ENCODE assay signal across 19 mouse cellular contexts in the genomic region with DNA sequence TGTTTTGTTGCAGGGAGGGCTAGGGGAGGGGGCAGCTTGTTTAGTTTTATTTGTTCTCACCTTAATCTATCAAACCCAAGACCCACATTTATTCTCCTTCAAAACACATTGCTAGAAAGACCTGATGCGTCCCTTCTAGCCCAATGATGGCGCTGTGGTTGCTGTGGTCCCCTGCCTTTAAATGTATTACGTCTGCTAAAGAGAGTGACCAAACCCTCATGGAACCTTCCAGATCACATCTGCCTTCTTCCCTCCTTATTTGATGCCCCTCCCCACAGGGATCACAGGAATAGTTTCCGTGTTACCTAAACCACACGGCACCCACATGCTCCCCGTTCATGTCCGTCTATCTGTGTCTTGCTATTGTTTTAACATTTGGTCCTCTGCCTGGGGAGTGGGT. TPM values are rescaled to one million over a fixed set of nuclear protein-coding genes. Genes with fewer than 3 reads are reported as not detected.
A peak's percentile ranks its signal among the peaks of the same experiment; 100 is the strongest.
DNase-seq lines count a peak whose midpoint lies in the region; ATAC-seq and TF ChIP-seq lines count a peak whose summit lies in the region.
"Had no signal": no experiment of that assay in that cellular context is flagged by ENCODE, and none has a peak within 500 bp of the region (broad histone marks: within the 10 kb centered on the region; RNA-seq: fewer than 3 reads in every experiment).

No protein-coding gene starts in this region.

- H3K9me3 ChIP-seq in hindbrain, embryonic 13.5 days: no peaks in the 10 kb centered on the region
- no peaks in the 10 kb centered on the region for H3K9me3 ChIP-seq in hindbrain, embryonic 12.5 days (replicated peaks)
- no peaks in the 10 kb centered on the region for H3K9me3 ChIP-seq in lung, embryonic 15.5 days
- no peaks in the 10 kb centered on the region for H3K9me3 ChIP-seq in intestine, postnatal 0 days (ENCODE audit: control insufficient read depth)
- no peaks in the 10 kb centered on the region for H3K9me3 ChIP-seq in stomach, postnatal 0 days (ENCODE audit: control insufficient read depth, low read length)

- no peak for DNase-seq in lung, postnatal 14 days
- DNase-seq in stomach, postnatal 0 days (ENCODE audit: low spot score): no peak
- DNase-seq in urinary bladder, postnatal 36 days (ENCODE audit: low spot score in 2 of 2): no peak
- DNase-seq: adrenal gland, postnatal 25 days; cerebellum, adult 18-20 months; cerebellum, postnatal 36 days; forebrain, postnatal 0 days; gastrocnemius, adult 2 months; kidney, postnatal 36 days; liver; lung, adult 18-20 months; midbrain, embryonic 14.5 days; right cerebral cortex, postnatal 14 days had no signal

- H3K9ac ChIP-seq in hindbrain, embryonic 13.5 days: no peak overlapping the region
- no peak overlapping the region for H3K9ac ChIP-seq in hindbrain, embryonic 12.5 days
- H3K9ac ChIP-seq in lung, embryonic 15.5 days: no peak overlapping the region
- no peak overlapping the region for H3K9ac ChIP-seq in intestine, postnatal 0 days (ENCODE audit: low read depth, low read length)
- H3K9ac ChIP-seq in stomach, postnatal 0 days (ENCODE audit: low read length): no peak overlapping the region
- H3K9ac ChIP-seq: forebrain, postnatal 0 days had no signal

- WGBS in hindbrain, embryonic 13.5 days: 82% methylated on average over 7 of the region's 7 CpGs
- WGBS in hindbrain, embryonic 12.5 days: 85% methylated on average over 7 of the region's 7 CpGs
- WGBS in lung, embryonic 15.5 days: 71% methylated on average over 7 of the region's 7 CpGs
- WGBS in intestine, postnatal 0 days: 65% methylated on average over 7 of the region's 7 CpGs
- WGBS in stomach, postnatal 0 days: 65% methylated on average over 7 of the region's 7 CpGs

- H3K36me3 ChIP-seq in hindbrain, embryonic 13.5 days: no peaks in the 10 kb centered on the region
- no peaks in the 10 kb centered on the region for H3K36me3 ChIP-seq in hindbrain, embryonic 12.5 days
- H3K36me3 ChIP-seq in lung, embryonic 15.5 days: no peaks in the 10 kb centered on the region
- peaks cover 9% of the 10 kb centered on the region for H3K36me3 ChIP-seq in intestine, postnatal 0 days (ENCODE audit: control insufficient read depth, insufficient read depth)
- H3K36me3 ChIP-seq in stomach, postnatal 0 days (ENCODE audit: control insufficient read depth, insufficient read depth, low read length): peaks cover 1% of the 10 kb centered on the region; the same call in 1 of the 2 replicates

- no peak overlapping the region for H3K4me3 ChIP-seq in hindbrain, embryonic 13.5 days
- no peak overlapping the region for H3K4me3 ChIP-seq in hindbrain, embryonic 12.5 days
- no peak overlapping the region for H3K4me3 ChIP-seq in lung, embryonic 15.5 days
- no peak overlapping the region for H3K4me3 ChIP-seq in intestine, postnatal 0 days (ENCODE audit: low read depth, low read length)
- H3K4me3 ChIP-seq in stomach, postnatal 0 days (ENCODE audit: low read depth, low read length): no peak overlapping the region
- H3K4me3 ChIP-seq: gastrocnemius, adult 2 months had no signal

- ATAC-seq in hindbrain, embryonic 13.5 days (ENCODE audit: low FRiP score): no peak
- ATAC-seq in hindbrain, embryonic 12.5 days (ENCODE audit: low FRiP score): no peak
- ATAC-seq in lung, embryonic 15.5 days (ENCODE audit: borderline replicate concordance, extremely low read depth, low FRiP score, low TSS enrichment): no peak
- ATAC-seq in intestine, postnatal 0 days: no peak
- ATAC-seq in stomach, postnatal 0 days (ENCODE audit: low FRiP score, low TSS enrichment): peak; percentile 12; the same call in 1 of the 2 replicates
- ATAC-seq: activated CD4-positive, CD25-positive, alpha-beta regulatory T cell, adult 4 months; Patski had no signal

- H3K4me1 ChIP-seq in hindbrain, embryonic 13.5 days (replicated peaks): 0 out of 2 replicates have a peak, but pooled peaks cover 9% of the 10 kb centered on the region
- 0 out of 2 replicates have a peak, but pooled peaks cover 4% of the 10 kb centered on the region for H3K4me1 ChIP-seq in hindbrain, embryonic 12.5 days
- peaks cover 16% of the 10 kb centered on the region for H3K4me1 ChIP-seq in lung, embryonic 15.5 days
- H3K4me1 ChIP-seq in intestine, postnatal 0 days (replicated peaks; ENCODE audit: control insufficient read depth, insufficient read depth, low read length): no peaks in the 10 kb centered on the region; the same call in 1 of the 2 replicates
- H3K4me1 ChIP-seq in stomach, postnatal 0 days (replicated peaks; ENCODE audit: control insufficient read depth, insufficient read depth): no peaks in the 10 kb centered on the region

- H3K4me2 ChIP-seq in hindbrain, embryonic 13.5 days: no peak overlapping the region
- H3K4me2 ChIP-seq in hindbrain, embryonic 12.5 days (replicated peaks): no peak overlapping the region
- no peak overlapping the region for H3K4me2 ChIP-seq in lung, embryonic 15.5 days
- H3K4me2 ChIP-seq in intestine, postnatal 0 days (replicated peaks; ENCODE audit: low read depth): no peak overlapping the region
- no peak overlapping the region for H3K4me2 ChIP-seq in stomach, postnatal 0 days (replicated peaks; ENCODE audit: low read depth)

- H3K27me3 ChIP-seq in hindbrain, embryonic 13.5 days: no peaks in the 10 kb centered on the region
- no peaks in the 10 kb centered on the region for H3K27me3 ChIP-seq in hindbrain, embryonic 12.5 days
- H3K27me3 ChIP-seq in lung, embryonic 15.5 days: no peaks in the 10 kb centered on the region
- no peaks in the 10 kb centered on the region for H3K27me3 ChIP-seq in intestine, postnatal 0 days (replicated peaks; ENCODE audit: control insufficient read depth, insufficient read depth, low read length)
- no peaks in the 10 kb centered on the region for H3K27me3 ChIP-seq in stomach, postnatal 0 days (ENCODE audit: control insufficient read depth, insufficient read depth, low read length)
- H3K27me3 ChIP-seq: Patski had no signal

- H3K27ac ChIP-seq in hindbrain, embryonic 13.5 days: 0 out of 2 replicates have a peak overlapping the region, but pooled peaks have one; percentile 5
- no peak overlapping the region for H3K27ac ChIP-seq in hindbrain, embryonic 12.5 days
- H3K27ac ChIP-seq in lung, embryonic 15.5 days: peak overlapping the region; percentile 64
- H3K27ac ChIP-seq in intestine, postnatal 0 days (ENCODE audit: low read depth, low read length): no peak overlapping the region
- no peak overlapping the region for H3K27ac ChIP-seq in stomach, postnatal 0 days (replicated peaks)
- H3K27ac ChIP-seq: gastrocnemius, adult 2 months had no signal

- peak; percentile 30; the same call in 1 of the 2 replicates for TF ChIP-seq CTCF in intestine, postnatal 0 days (IDR thresholded peaks at IDR 0.05; ENCODE audit: low read depth)
- peak; percentile 35 for TF ChIP-seq CTCF in stomach, postnatal 0 days (IDR thresholded peaks at IDR 0.05; ENCODE audit: low read depth)

- TF ChIP-seq EP300 in stomach, postnatal 0 days (optimal IDR thresholded peaks at IDR 0.05): no peak

RNA-seq across cellular contexts. Expression of gene Mthfd1l, which starts 32.3 kb away (rescaled TPM):
- polyA plus RNA-seq in hindbrain, embryonic 13.5 days (2015; fragmentation: Nextera tagmentation; extraction: Ambion mirVana): 5.3 and 6.0 TPM in 2 replicates
- 8.3 and 9.1 TPM in 2 replicates for polyA plus RNA-seq in hindbrain, embryonic 12.5 days (2016; fragmentation: Nextera tagmentation; extraction: Ambion mirVana)
- 15.5 and 16.1 TPM in 2 replicates for polyA plus RNA-seq in lung, embryonic 15.5 days (2015; fragmentation: Nextera tagmentation; extraction: Ambion mirVana)
- polyA plus RNA-seq in intestine, postnatal 0 days (2015; fragmentation: Nextera tagmentation; extraction: Ambion mirVana): 5.3 and 5.6 TPM in 2 replicates
- polyA plus RNA-seq in stomach, postnatal 0 days (2015; fragmentation: Nextera tagmentation; extraction: Ambion mirVana): 5.4 and 5.5 TPM in 2 replicates

Comparison
In these comparisons a context has a peak if more than half of its experiments do, and no peak if none do; other contexts are left out.
1. H3K27ac ChIP-seq: peak in hindbrain, embryonic 13.5 days (single experiment) and lung, embryonic 15.5 days (single experiment); none in hindbrain, embryonic 12.5 days (single experiment), intestine, postnatal 0 days (single experiment) and stomach, postnatal 0 days (single experiment).